Mouse (Mus musculus): Measurements from ENCODE around the gene Thoc6.

Thoc6 gene

GRCm38 (mm10) chr17:23673424-23674073 lies at the start of gene Thoc6, which contains the start of gene Hcfc1r1:
Gene Thoc6, minus strand, starts transcription at chr17:23673882.
Gene Hcfc1r1, plus strand, starts transcription at chr17:23673596.
- DNase-seq (ENCODE audit: low spot score): peak; percentile 92

- DNase-seq (ENCODE audit: low spot score): no peak
These were observed 48.9 kb upstream of the Thoc6 start, which contains the start of gene 1520401A03Rik for GRCm38 (mm10) chr17:23722376-23723125. Gene 1520401A03Rik, minus strand, starts transcription at chr17:23722783.

- no peak for DNase-seq (ENCODE audit: low spot score)
These were observed 48.2 kb upstream of the Thoc6 start for GRCm38 (mm10) chr17:23721886-23722285.

- no peak for DNase-seq (ENCODE audit: low spot score)
These were observed 45.8 kb upstream of the Thoc6 start for GRCm38 (mm10) chr17:23719455-23719854.

GRCm38 (mm10) chr17:23717003-23717402 lies 43.3 kb upstream of the Thoc6 start:
- no peak for DNase-seq (ENCODE audit: low spot score)

- DNase-seq (ENCODE audit: low spot score): peak; percentile 67
These were observed 32.5 kb upstream of the Thoc6 start for GRCm38 (mm10) chr17:23706212-23706611.

GRCm38 (mm10) chr17:23705525-23706104 lies 31.9 kb upstream of the Thoc6 start:
- no peak for DNase-seq (ENCODE audit: low spot score)

- DNase-seq (ENCODE audit: low spot score): no peak
These were observed 31.1 kb upstream of the Thoc6 start for GRCm38 (mm10) chr17:23704741-23705140.

- no peak for DNase-seq (ENCODE audit: low spot score)
These were observed 29.6 kb upstream of the Thoc6 start for GRCm38 (mm10) chr17:23703301-23703700.

GRCm38 (mm10) chr17:23700079-23700478 lies 26.4 kb upstream of the Thoc6 start:
- DNase-seq (ENCODE audit: low spot score): peak; percentile 75

- no peak for DNase-seq (ENCODE audit: low spot score)
These were observed 25.7 kb upstream of the Thoc6 start for GRCm38 (mm10) chr17:23699131-23700077.

- no peak for DNase-seq (ENCODE audit: low spot score)
These were observed 22.1 kb upstream of the Thoc6 start for GRCm38 (mm10) chr17:23695801-23696200.

GRCm38 (mm10) chr17:23694491-23694890 lies 20.8 kb upstream of the Thoc6 start:
- DNase-seq (ENCODE audit: low spot score): no peak

- DNase-seq (ENCODE audit: low spot score): no peak
These were observed 10.4 kb upstream of the Thoc6 start, which contains the start of gene Cldn9 for GRCm38 (mm10) chr17:23683856-23684672. Gene Cldn9, minus strand, starts transcription at chr17:23684026.

- DNase-seq (ENCODE audit: low spot score): no peak
These were observed 9.5 kb upstream of the Thoc6 start for GRCm38 (mm10) chr17:23683226-23683625.

GRCm38 (mm10) chr17:23682530-23682929 lies 8.8 kb upstream of the Thoc6 start:
- no peak for DNase-seq (ENCODE audit: low spot score)

- DNase-seq (ENCODE audit: low spot score): no peak
These were observed 8.4 kb upstream of the Thoc6 start for GRCm38 (mm10) chr17:23682092-23682491.

GRCm38 (mm10) chr17:23681086-23681485 lies 7.4 kb upstream of the Thoc6 start:
- no peak for DNase-seq (ENCODE audit: low spot score)

GRCm38 (mm10) chr17:23680336-23680735 lies 6.7 kb upstream of the Thoc6 start:
- DNase-seq (ENCODE audit: low spot score): no peak

GRCm38 (mm10) chr17:23679127-23679835 lies 5.6 kb upstream of the Thoc6 start, which contains the start of gene Cldn6:
Gene Cldn6, plus strand, starts transcription at chr17:23679249.
- no peak for DNase-seq (ENCODE audit: low spot score)
